Mouse (Mus musculus): ENCODE measurements around the gene Crhr2. TPM values are rescaled to one million over a fixed set of nuclear protein-coding genes. Genes with fewer than 3 reads are reported as not detected.

The Crhr2 gene
- total RNA-seq, 2 experiments from 2014 or later: not detected

DNA sequence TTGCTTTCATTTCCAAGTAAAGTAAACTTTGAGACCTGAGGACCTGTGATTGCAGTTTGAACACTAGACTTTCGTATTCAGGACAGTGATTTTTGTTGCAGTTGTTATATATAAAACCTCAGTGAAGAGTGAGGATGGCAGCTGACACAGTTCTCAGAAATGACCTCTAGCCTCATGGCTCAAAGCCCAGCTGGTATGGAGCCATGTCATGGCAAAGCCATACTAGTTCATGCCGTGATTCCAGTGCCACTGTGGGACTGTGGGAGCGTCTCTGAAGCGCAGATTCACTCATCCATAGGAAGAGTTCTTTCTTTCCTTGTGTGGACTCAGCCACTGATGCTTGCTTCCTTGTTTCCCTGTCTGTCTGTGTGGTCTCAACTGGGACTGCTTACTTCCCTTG is 78.3 kb downstream of the Crhr2 start:
- no peak for ATAC-seq (replicated peaks; ENCODE audit: poor library complexity)

DNA sequence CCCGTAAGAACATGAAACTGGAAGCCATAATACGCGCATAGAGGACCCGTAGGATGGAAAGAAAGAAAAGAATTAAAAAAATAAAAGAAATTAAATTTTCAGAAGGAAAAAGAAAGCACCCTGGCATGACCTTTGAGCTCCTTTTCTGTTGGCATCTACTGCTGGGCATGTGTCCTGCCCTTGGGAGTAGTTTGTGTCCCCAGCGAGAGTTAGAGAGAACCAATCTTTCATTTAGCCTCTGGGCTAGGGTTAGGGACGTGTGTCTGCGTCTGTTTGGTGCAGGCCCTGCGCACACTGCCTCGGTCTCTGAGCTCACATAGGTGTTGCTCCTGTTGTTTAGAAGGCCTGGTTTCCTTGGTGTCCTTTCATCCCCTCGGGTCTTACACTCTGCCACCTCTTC is 83.6 kb downstream of the Crhr2 start:
- no peak for ATAC-seq (replicated peaks; ENCODE audit: poor library complexity)

DNA sequence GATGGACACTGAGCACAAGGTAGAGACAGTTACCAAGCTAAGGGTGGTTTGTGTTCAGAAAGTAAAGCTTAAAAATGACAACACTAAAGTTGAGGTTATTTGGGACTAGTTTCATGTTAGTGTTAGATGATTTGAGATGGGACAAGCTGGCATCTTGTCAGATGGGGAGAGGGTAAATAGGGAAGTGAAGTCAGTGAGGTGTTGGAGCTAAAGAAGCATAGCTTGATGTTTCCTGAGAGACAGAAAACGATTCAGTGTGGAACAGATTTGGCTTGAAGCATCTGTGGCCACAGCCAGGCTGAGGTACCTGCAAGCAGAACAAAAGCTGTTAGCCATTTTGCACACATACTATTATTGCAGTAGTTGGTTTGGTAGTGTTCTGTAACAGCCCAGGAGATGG is 87.5 kb downstream of the Crhr2 start:
- no peak for ATAC-seq (replicated peaks; ENCODE audit: poor library complexity)

DNA sequence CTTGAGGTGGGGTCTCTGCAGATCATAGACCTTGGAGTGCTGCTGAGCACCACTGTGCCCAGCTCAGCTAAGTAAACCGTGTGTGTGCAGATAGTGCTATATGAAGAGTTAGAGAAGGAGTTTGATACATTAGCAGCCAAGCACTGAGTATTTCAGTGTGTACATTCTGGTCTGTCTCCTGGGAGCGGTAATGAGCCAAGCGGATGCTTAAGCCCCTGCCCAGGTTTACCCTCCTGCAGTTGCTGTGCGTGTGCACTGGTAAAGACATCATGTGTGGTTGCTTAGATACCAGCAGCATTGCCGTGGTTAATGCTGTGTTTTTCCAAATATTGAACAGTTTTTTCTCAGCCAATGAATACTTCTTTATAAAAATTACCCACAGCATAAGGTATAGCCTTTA is 88.3 kb downstream of the Crhr2 start:
- no peak for ATAC-seq (replicated peaks; ENCODE audit: poor library complexity)

DNA sequence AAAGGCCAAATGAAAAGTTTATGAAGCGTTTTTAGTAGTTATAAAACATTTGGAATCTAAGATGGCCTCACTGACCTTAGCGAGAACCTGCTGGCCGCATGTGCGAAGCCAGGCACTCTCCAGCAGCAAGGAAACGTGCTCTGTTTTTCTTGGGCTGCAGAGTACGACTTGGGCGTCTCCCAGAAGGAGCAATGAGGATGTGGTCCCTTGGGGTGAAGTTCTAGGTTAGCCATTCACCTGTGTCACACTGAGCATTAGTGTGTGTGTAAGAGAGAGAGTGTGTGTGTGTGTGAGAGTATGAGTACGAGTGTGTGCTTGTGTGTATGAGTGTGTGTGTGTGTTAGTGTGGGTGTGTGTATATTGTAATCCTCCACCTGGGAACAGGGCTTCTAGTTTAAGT is 89.6 kb downstream of the Crhr2 start:
- ATAC-seq (replicated peaks; ENCODE audit: poor library complexity): no peak

Other genes with a start within 250 kb of the Crhr2 start
- 6.2 TPM in 2 replicates for gene Nod1, start 160.4 kb downstream of the Crhr2 start, total RNA-seq (2015)
- gene Nod1, start 160.4 kb downstream of the Crhr2 start, total RNA-seq (2017): 4.6 and 5.2 TPM in 2 replicates
- 12.5 and 13.5 TPM in 2 replicates for gene Ggct, start 140.1 kb downstream of the Crhr2 start, total RNA-seq (2015)
- 25.1 and 31.1 TPM in 2 replicates for gene Ggct, start 140.1 kb downstream of the Crhr2 start, total RNA-seq (2017)
- gene Gars, start 95.0 kb downstream of the Crhr2 start, total RNA-seq (2015): 56.7 and 57.1 TPM in 2 replicates
- gene Gars, start 95.0 kb downstream of the Crhr2 start, total RNA-seq (2017): 118 and 130 TPM in 2 replicates
- gene Inmt, start 42.0 kb upstream of the Crhr2 start, total RNA-seq (2015): not detected in 2 replicates
- not detected in 2 replicates for gene Inmt, start 42.0 kb upstream of the Crhr2 start, total RNA-seq (2017)
- 2.0 and 3.0 TPM in 2 replicates for gene Mindy4, start 70.4 kb upstream of the Crhr2 start, total RNA-seq (2015)
- 4.6 and 5.7 TPM in 2 replicates for gene Mindy4, start 70.4 kb upstream of the Crhr2 start, total RNA-seq (2017)
- gene Aqp1, start 203.4 kb upstream of the Crhr2 start, total RNA-seq (2015): 15.4 and 24.8 TPM in 2 replicates
- gene Aqp1, start 203.4 kb upstream of the Crhr2 start, total RNA-seq (2017): 29.3 and 51.0 TPM in 2 replicates
- not detected in 2 replicates for gene Ghrhr, start 243.3 kb upstream of the Crhr2 start, total RNA-seq (2015)
- gene Ghrhr, start 243.3 kb upstream of the Crhr2 start, total RNA-seq (2017): not detected in 2 replicates

Measured in megakaryocyte progenitor cell, adult 5-6 weeks (primary cell).